Mouse (Mus musculus) neural tube, embryonic 15.5 days (tissue): ENCODE results near the gene Zfp787. TPM values are rescaled to one million over a fixed set of nuclear protein-coding genes. Genes with fewer than 3 reads are reported as not detected.
A peak's percentile ranks its signal among the peaks of the same experiment; 100 is the strongest.
"Not testable (repeated sequence)": the region's sequence is repeated elsewhere in the genome, so short reads cannot be mapped to it uniquely, and the experiment has no call there.

Experiments
- ATAC-seq: fragments of 200-750 bp; cut with Nextera tagmentation; 2 replicates; pipeline ENCODE4 v1.8.0; 2017; ENCODE audit warnings: mild to moderate bottlenecking, moderate TSS enrichment, moderate library complexity; ENCODE audit not compliant: low FRiP score
- H3K27ac ChIP-seq: fragments of 300-500 bp; sonication (generic); replicated peaks from 2 replicates; pipeline ENCODE4 v1.5.1; 2015; ENCODE audit warnings: mild to moderate bottlenecking, inconsistent platforms
- H3K27me3 ChIP-seq: fragments of 300-500 bp; sonication (generic); replicated peaks from 2 replicates; pipeline ENCODE4 v1.6.1; 2015; ENCODE audit warnings: inconsistent platforms
- H3K36me3 ChIP-seq: fragments of 300-500 bp; sonication (generic); 2 replicates; pipeline ENCODE4 v1.6.1; 2015; ENCODE audit warnings: inconsistent platforms
- H3K4me1 ChIP-seq: fragments of 300-500 bp; sonication (generic); 2 replicates; pipeline ENCODE4 v1.6.1; 2015; ENCODE audit warnings: inconsistent platforms
- H3K4me2 ChIP-seq: fragments of 300-500 bp; sonication (generic); 2 replicates; pipeline ENCODE4 v1.6.1; 2015; ENCODE audit warnings: inconsistent platforms, mild to moderate bottlenecking, moderate library complexity
- H3K4me3 ChIP-seq: fragments of 300-500 bp; sonication (generic); replicated peaks from 2 replicates; pipeline ENCODE4 v1.5.1; 2015; ENCODE audit warnings: mild to moderate bottlenecking, inconsistent platforms
- H3K9ac ChIP-seq: fragments of 300-500 bp; sonication (generic); replicated peaks from 2 replicates; pipeline ENCODE4 v1.6.1; 2015; ENCODE audit warnings: mild to moderate bottlenecking, inconsistent platforms
- H3K9me3 ChIP-seq: fragments of 300-500 bp; sonication (generic); replicated peaks from 2 replicates; pipeline ENCODE4 v1.6.1; 2016; ENCODE audit warnings: inconsistent platforms
- WGBS: fragments of 180-500 bp; shearing (Covaris S2); methylation state at CpG from one replicate; pipeline ENCODE4 v1.1.7; 2015; ENCODE audit warnings: mixed read lengths; 5-methylcytosine and 5-hydroxymethylcytosine counted together
- polyA plus RNA-seq: library from polyadenylated mRNA; unstranded; fragments of >200 nt; fragmentation: Nextera tagmentation; extraction: Ambion mirVana; gene quantifications from 2 replicates; pipeline ENCODE4 v1.2.1, GENCODE M21; 2015

Zfp787 gene
- polyA plus RNA-seq, 1 experiment from 2014 or later: 26.0 TPM

DNA sequence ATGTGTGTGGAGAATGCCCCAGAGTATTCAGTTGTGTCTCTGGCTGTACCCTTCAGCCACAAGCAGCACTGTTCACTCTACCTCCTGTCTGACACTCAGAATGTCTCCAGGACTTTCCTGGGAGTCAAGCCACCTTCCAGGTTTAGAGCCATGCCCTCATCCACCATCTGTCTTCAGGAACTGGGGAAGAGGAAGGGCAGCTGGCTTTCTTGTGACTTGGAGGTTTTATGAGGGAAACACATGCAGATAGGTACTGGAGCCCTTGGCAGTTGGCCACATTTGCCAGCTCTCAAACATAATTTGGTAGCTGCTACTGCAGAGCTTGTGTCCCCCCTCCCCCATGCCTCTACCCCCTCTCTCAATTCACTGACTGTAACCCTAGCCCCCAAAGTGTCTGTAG, 23.2 kb upstream of the Zfp787 start:
- Histone ChIP-seq H3K9me3 (no peaks in the 10 kb centered on the region), H3K27me3 (no peaks in the 10 kb centered on the region), H3K9ac (no peak overlapping the region), H3K4me1 (peaks cover 2% of the 10 kb centered on the region; the same call in 1 of the 2 replicates), H3K27ac (no peak overlapping the region), H3K36me3 (peaks cover 33% of the 10 kb centered on the region), H3K4me3 (no peak overlapping the region), H3K4me2 (no peak overlapping the region)
- no peak for ATAC-seq

GRCm38 (mm10) chr7:6174365-6174987, 18.7 kb upstream of the Zfp787 start:
- H3K4me2 ChIP-seq, H3K4me3 ChIP-seq, H3K27ac ChIP-seq, H3K9ac ChIP-seq, H3K9me3 ChIP-seq, ATAC-seq, H3K27me3 ChIP-seq: not testable (repeated sequence)
- H3K36me3 ChIP-seq: peaks cover 21% of the 10 kb centered on the region; the same call in 1 of the 2 replicates
- WGBS: 90% methylated on average over 9 of the region's 9 CpGs
- peaks cover 22% of the 10 kb centered on the region for H3K4me1 ChIP-seq

GRCm38 (mm10) chr7:6173872-6174271, 18.1 kb upstream of the Zfp787 start:
- ATAC-seq: no peak
- Histone ChIP-seq H3K36me3 (peaks cover 21% of the 10 kb centered on the region; the same call in 1 of the 2 replicates), H3K4me2 (peak overlapping the region; percentile 89; the same call in 1 of the 2 replicates), H3K27me3 (no peaks in the 10 kb centered on the region), H3K4me1 (peaks cover 22% of the 10 kb centered on the region), H3K4me3 (0 out of 2 replicates have a peak overlapping the region, but pooled peaks have one; percentile 1), H3K27ac (no peak overlapping the region), H3K9me3 (no peaks in the 10 kb centered on the region), H3K9ac (no peak overlapping the region)
- 91% methylated on average over 8 of the region's 8 CpGs for WGBS

- peak overlapping the region; percentile 67 for H3K9ac ChIP-seq
- H3K27ac ChIP-seq: peak overlapping the region; percentile 92
- H3K4me2 ChIP-seq: peak overlapping the region; percentile 89
- no peaks in the 10 kb centered on the region for H3K9me3 ChIP-seq
- under 1% methylated on average over 27 of the region's 28 CpGs for WGBS
- peaks cover 22% of the 10 kb centered on the region for H3K4me1 ChIP-seq
- H3K4me3 ChIP-seq: peak overlapping the region; percentile 68
- H3K27me3 ChIP-seq: no peaks in the 10 kb centered on the region
- peak; percentile 29 for ATAC-seq
- H3K36me3 ChIP-seq: peaks cover 17% of the 10 kb centered on the region; the same call in 1 of the 2 replicates
Observed at GRCm38 (mm10) chr7:6172674-6173244, 17.0 kb upstream of the Zfp787 start.

- Histone ChIP-seq H3K9ac (peak within 1 kb of the TSS; percentile 67), H3K27ac (peak within 1 kb of the TSS; percentile 92), H3K36me3 (peaks cover 14% of the 10 kb centered on the region; the same call in 1 of the 2 replicates), H3K4me2 (peak within 1 kb of the TSS; percentile 89), H3K27me3 (no peaks in the 10 kb centered on the region), H3K4me3 (peak within 1 kb of the TSS; percentile 68), H3K4me1 (peaks cover 22% of the 10 kb centered on the region), H3K9me3 (no peaks in the 10 kb centered on the region)
- WGBS: 0% methylated on average over 37 of the region's 37 CpGs
- ATAC-seq: peak; percentile 97
Observed at GRCm38 (mm10) chr7:6172006-6172649, 16.3 kb upstream of the Zfp787 start, which contains the start of gene Zfp444. TSS of gene Zfp444 (plus strand) at chr7:6172226.

- no peaks in the 10 kb centered on the region for H3K27me3 ChIP-seq
- peak; percentile 69 for ATAC-seq
Observed at GRCm38 (mm10) chr7:6171444-6172005, 15.7 kb upstream of the Zfp787 start.

DNA sequence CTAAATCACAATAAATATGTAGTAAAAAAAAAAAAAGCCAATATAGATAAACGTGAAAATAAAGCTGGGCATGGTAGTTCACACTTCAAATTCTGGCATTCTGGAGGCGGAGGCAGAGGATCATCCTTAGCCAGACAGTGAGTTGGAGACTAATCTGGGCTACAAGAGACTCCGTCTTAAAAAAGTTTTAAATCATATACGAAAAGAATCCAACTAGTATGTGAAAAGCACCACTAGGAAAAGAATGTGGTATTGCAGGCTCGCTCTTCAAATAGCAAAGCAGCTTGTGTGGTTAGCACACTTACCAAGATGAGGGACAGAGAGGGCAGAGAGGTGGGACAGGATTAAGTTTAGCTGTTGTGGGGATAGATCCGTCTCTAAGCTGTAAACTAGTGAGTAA, 15.1 kb upstream of the Zfp787 start:
- H3K4me2 ChIP-seq: peak overlapping the region; percentile 89
- peaks cover 22% of the 10 kb centered on the region for H3K4me1 ChIP-seq
- H3K36me3 ChIP-seq: peaks cover 9% of the 10 kb centered on the region; the same call in 1 of the 2 replicates
- peak overlapping the region; percentile 92 for H3K27ac ChIP-seq
- H3K9me3 ChIP-seq: no peaks in the 10 kb centered on the region
- peak overlapping the region; percentile 48 for H3K9ac ChIP-seq
- no peaks in the 10 kb centered on the region for H3K27me3 ChIP-seq
- no peak for ATAC-seq
- peak overlapping the region; percentile 68 for H3K4me3 ChIP-seq
- 54% methylated on average over 6 of the region's 6 CpGs for WGBS

More at GRCm38 (mm10) chr7:6171444-6172005, 15.7 kb upstream of the Zfp787 start:
- peak overlapping the region; percentile 89 for H3K4me2 ChIP-seq
- peak overlapping the region; percentile 92 for H3K27ac ChIP-seq
- peaks cover 22% of the 10 kb centered on the region for H3K4me1 ChIP-seq
- peak overlapping the region; percentile 68 for H3K4me3 ChIP-seq
- H3K36me3 ChIP-seq: peaks cover 9% of the 10 kb centered on the region; the same call in 1 of the 2 replicates
- no peaks in the 10 kb centered on the region for H3K9me3 ChIP-seq
- peak overlapping the region; percentile 48 for H3K9ac ChIP-seq
- WGBS: under 1% methylated on average over 24 of the region's 24 CpGs

DNA sequence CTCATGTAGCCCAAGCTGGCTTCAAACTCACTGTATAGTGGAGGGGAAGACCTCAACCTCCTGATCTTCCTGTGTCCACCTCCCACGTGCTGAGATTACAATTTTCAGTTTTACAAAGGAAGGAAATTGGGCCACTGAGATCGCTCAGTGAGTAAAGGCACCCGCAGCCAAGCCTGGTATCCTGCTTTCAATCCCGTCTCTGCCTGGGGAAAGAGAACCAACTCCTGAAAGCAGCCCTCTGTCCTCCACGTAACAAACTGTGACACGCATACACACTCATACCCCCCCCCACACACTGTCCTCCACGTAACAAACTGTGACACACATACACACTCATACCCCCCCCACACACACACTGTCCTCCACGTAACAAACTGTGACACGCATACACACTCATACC, 14.6 kb upstream of the Zfp787 start:
- Histone ChIP-seq H3K4me3 (no peak overlapping the region), H3K9me3 (no peaks in the 10 kb centered on the region), H3K27ac (no peak overlapping the region), H3K4me1 (peaks cover 22% of the 10 kb centered on the region), H3K27me3 (no peaks in the 10 kb centered on the region), H3K36me3 (peaks cover 5% of the 10 kb centered on the region; the same call in 1 of the 2 replicates), H3K4me2 (no peak overlapping the region), H3K9ac (no peak overlapping the region)
- no peak for ATAC-seq
- WGBS: 86% methylated on average over 9 of the region's 9 CpGs

DNA sequence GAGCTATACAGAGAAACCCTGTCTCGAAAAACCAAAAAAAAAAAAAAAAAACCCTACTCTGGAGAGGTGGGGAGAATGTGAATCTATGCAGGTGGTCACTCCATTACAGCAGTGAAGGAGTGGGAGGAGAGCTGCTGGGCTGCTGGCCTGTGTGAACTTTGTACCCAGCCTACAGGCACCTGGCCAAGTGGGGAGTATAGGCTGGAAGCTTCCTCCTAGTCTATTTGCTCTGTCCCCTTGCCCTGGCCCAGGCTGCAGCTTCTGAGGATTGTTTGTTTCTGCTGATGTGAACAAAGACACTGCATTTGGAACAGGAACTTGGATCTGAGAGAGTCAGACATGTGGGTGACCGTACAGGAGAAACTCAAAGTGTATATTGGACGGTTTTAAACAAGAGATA, 13.6 kb upstream of the Zfp787 start:
- Histone ChIP-seq H3K27ac (no peak overlapping the region), H3K4me3 (no peak overlapping the region), H3K4me2 (no peak overlapping the region), H3K4me1 (peaks cover 22% of the 10 kb centered on the region), H3K9ac (no peak overlapping the region), H3K27me3 (no peaks in the 10 kb centered on the region), H3K9me3 (no peaks in the 10 kb centered on the region), H3K36me3 (no peaks in the 10 kb centered on the region)
- no peak for ATAC-seq
- WGBS: 73% methylated on average over 3 of the region's 3 CpGs

DNA sequence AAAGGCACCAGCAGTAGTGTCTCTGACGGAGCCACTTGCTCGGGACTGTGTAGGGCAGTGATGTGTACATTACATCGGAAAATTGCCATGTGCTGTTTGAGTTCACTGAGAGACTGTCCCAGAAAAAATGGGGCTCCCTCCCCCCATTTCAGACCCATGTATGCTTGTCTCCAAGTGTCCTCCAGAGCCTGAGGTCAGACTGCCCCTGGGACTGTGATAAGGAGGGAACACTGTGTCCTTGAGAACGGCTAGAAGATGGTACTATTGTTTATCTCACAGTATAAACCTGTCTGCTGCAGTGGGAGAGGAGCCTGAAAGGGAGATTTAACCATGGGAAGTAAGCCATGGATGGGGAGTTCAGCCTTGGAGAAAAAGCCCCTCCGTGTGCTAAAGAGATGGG, 8.9 kb upstream of the Zfp787 start:
- Histone ChIP-seq H3K27me3 (no peaks in the 10 kb centered on the region), H3K4me2 (no peak overlapping the region), H3K9me3 (no peaks in the 10 kb centered on the region), H3K4me3 (no peak overlapping the region), H3K36me3 (no peaks in the 10 kb centered on the region), H3K27ac (no peak overlapping the region), H3K9ac (no peak overlapping the region), H3K4me1 (no peaks in the 10 kb centered on the region)
- ATAC-seq: no peak
- 76% methylated on average over 5 of the region's 5 CpGs for WGBS

DNA sequence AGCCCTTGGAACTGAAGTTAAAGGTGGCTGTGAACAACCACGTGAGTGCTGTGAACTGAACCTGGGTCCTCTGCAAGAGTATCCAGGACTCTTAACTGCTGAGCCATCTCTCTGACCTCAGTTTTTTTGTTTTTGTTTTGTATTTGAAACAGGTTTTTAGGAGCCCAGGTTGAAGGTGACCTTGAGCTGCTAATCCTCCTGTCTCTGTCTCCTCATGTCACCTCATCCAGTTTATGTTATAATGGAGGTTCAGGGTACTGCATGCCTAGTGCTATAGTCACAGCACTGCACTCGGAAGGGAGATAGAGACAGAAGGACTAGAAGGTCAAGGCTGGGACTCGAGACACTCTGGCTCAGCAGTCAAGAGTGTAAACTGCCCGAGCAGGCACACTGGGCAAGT, 6.4 kb upstream of the Zfp787 start:
- Histone ChIP-seq H3K27ac (no peak overlapping the region), H3K27me3 (no peaks in the 10 kb centered on the region), H3K4me3 (no peak overlapping the region), H3K9me3 (no peaks in the 10 kb centered on the region), H3K4me2 (no peak overlapping the region), H3K36me3 (no peaks in the 10 kb centered on the region), H3K9ac (no peak overlapping the region), H3K4me1 (peaks cover 2% of the 10 kb centered on the region)
- WGBS: 78% methylated on average over 4 of the region's 4 CpGs
- no peak for ATAC-seq
